Mouse (Mus musculus): ENCODE results near the gene Arl4c. TPM values are rescaled to one million over a fixed set of nuclear protein-coding genes. Genes with fewer than 3 reads are reported as not detected.

Arl4c gene
- polyA plus RNA-seq, 1 experiment: not detected

- no peak for TF ChIP-seq GATA1 (IDR thresholded peaks at IDR 0.05; ENCODE audit: low read length)
These were observed 6.8 kb upstream of the Arl4c start for GRCm38 (mm10) chr1:88708646-88709305.

- TF ChIP-seq GATA1 (IDR thresholded peaks at IDR 0.05; ENCODE audit: low read length): no peak
These were observed 6.2 kb upstream of the Arl4c start for GRCm38 (mm10) chr1:88708191-88708590.

DNA sequence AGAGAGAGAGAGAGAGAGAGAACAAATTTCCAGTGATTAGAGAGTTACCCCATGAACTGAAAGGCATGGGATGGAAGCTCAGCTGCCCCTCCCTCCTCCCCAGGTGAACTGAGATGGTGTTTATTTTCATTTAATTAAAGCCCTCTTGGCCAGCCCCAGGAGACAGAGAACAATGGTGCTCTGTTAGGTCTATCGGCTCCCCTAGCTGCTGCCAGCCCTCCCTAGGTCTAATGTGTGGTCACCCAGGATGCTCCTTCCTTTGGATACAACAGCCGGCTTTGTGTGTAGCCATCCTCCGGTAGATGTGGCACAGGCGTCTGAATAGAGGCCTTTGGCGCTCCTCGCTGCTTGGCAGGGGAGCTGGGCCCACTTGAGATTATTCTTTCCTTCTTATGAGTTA, 5.5 kb upstream of the Arl4c start:
- no peak for TF ChIP-seq GATA1 (IDR thresholded peaks at IDR 0.05; ENCODE audit: low read length)

GRCm38 (mm10) chr1:88705799-88706198, 3.8 kb upstream of the Arl4c start:
- no peak for TF ChIP-seq GATA1 (IDR thresholded peaks at IDR 0.05; ENCODE audit: low read length)

DNA sequence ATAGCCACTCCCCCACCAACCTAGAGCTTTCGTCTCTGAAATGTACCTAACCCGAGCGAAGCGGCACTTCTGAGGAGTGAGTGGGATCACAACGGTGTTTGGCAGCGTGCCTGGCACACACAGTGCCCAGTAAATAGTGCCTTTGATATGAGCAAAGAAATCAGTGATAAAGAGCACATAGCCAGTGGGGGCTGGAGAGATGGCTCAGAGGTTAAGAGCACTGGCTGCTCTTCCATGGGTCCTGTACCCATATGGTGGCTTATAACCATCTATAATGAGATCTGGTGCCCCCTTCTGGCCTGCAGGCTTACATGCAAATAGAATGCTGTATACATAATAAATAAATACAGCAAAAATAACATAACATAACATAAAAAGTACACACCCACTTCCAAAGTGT, 3.0 kb upstream of the Arl4c start:
- TF ChIP-seq GATA1 (IDR thresholded peaks at IDR 0.05; ENCODE audit: low read length): no peak

DNA sequence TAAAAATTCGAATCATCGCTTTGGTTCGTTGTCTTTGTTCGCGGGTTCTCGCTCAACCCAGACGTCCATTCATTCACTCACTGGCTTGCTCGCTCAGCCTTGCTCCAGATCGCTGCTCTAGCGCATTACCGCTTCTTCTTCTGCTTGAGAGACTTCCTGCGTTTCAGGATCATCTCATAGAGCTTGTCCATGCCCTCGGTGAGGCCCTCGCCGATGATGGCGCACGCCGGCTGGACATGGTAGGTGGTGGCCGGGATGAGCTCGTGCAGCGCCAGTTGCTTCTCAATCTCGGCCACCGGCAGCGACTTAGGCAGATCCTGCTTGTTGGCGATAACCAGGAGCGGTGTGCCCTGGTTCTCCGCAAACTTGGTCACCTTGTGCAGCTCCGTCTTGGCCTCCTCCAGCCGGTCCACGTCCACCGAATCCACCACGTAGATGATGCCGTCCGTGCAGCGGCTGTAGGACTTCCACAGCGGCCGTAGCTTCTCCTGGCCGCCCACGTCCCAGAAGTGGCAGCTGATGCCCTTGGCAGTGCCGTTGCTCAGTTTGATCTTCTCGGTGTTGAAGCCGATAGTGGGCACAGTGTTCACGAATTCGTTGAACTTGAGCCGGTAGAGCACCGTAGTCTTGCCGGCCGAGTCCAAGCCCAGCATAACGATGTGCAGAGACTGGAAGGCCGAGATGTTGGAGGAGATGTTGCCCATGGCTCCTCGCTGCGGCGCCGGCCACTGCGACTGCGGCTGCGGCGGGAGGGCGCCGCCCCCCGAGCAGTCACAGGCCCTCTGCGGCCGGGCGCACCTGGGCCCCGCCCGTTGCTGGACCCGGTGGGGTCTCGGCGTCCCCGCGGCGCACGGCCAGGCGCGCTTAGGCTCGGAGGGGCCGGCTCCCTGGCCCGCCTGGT, 810 bp downstream of the Arl4c start:
- no peak for TF ChIP-seq GATA1 (IDR thresholded peaks at IDR 0.05; ENCODE audit: low read length)

- TF ChIP-seq GATA1 (IDR thresholded peaks at IDR 0.05; ENCODE audit: low read length): no peak
These were observed 1.9 kb downstream of the Arl4c start for GRCm38 (mm10) chr1:88699856-88700791.

DNA sequence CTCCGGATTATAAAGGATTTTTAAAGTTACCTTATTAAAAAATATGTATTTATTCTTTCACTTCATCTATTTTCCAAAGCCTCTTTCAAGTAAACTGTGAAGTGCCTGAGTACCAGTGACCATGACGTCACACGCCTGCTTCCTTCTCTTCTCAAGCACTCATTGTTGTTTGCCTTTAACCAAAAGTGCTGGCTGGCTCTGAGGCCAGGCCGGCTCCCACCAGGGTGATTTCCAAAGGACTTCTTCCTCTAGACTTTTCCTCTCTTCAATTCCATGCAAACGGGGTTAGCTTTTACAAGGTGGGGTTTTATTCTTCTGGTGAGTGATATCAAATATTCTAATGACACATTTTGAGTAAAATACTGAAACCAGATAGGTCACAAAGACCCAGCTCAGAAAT, 2.6 kb downstream of the Arl4c start:
- TF ChIP-seq GATA1 (IDR thresholded peaks at IDR 0.05; ENCODE audit: low read length): no peak

GRCm38 (mm10) chr1:88698926-88699325, 3.1 kb downstream of the Arl4c start:
- no peak for TF ChIP-seq GATA1 (IDR thresholded peaks at IDR 0.05; ENCODE audit: low read length)

- no peak for TF ChIP-seq GATA1 (IDR thresholded peaks at IDR 0.05; ENCODE audit: low read length)
These were observed 3.9 kb downstream of the Arl4c start for GRCm38 (mm10) chr1:88698131-88698530.

GRCm38 (mm10) chr1:88696408-88696807, 5.6 kb downstream of the Arl4c start:
- TF ChIP-seq GATA1 (IDR thresholded peaks at IDR 0.05; ENCODE audit: low read length): no peak

- no peak for TF ChIP-seq GATA1 (IDR thresholded peaks at IDR 0.05; ENCODE audit: low read length)
These were observed 7.7 kb downstream of the Arl4c start for GRCm38 (mm10) chr1:88694353-88694752.

- TF ChIP-seq GATA1 (IDR thresholded peaks at IDR 0.05; ENCODE audit: low read length): no peak
These were observed 9.7 kb downstream of the Arl4c start for GRCm38 (mm10) chr1:88692293-88692827.

- TF ChIP-seq GATA1 (IDR thresholded peaks at IDR 0.05; ENCODE audit: low read length): no peak
These were observed 11.4 kb downstream of the Arl4c start for GRCm38 (mm10) chr1:88690601-88691000.

- TF ChIP-seq GATA1 (IDR thresholded peaks at IDR 0.05; ENCODE audit: low read length): no peak
These were observed 17.3 kb downstream of the Arl4c start for GRCm38 (mm10) chr1:88684765-88685164.

Measured in G1E-ER4 (cell line).